Mouse (Mus musculus) left cerebral cortex, adult 18-20 months (tissue): Measurements from ENCODE around the gene Rdh5. TPM values are rescaled to one million over a fixed set of nuclear protein-coding genes. Genes with fewer than 3 reads are reported as not detected.

ENCODE experiments used
- DNase-seq, 2 experiments: peaks; one replicate each; pipeline ENCODE4 v3.0.0; 2021 to 2022; ENCODE audit warnings: low spot score in 2 of 2, mixed read lengths in 1 of 2
- total RNA-seq, 2 experiments: library from RNA; stranded (reverse); gene quantifications; 2 replicates each; pipeline ENCODE4 v1.2.3; 2021

Gene Rdh5
- total RNA-seq, 2 experiments from 2014 or later = 3.6 to 7.6 TPM

- no peak for DNase-seq
These were observed 13.8 kb downstream of the Rdh5 start for GRCm38 (mm10) chr10:128908778-128909448.

GRCm38 (mm10) chr10:128904812-128905211, 17.9 kb downstream of the Rdh5 start:
- no peak for DNase-seq

GRCm38 (mm10) chr10:128902409-128902988, 20.2 kb downstream of the Rdh5 start:
- DNase-seq = no peak

GRCm38 (mm10) chr10:128901409-128901808, 21.3 kb downstream of the Rdh5 start:
- no peak for DNase-seq

- no peak for DNase-seq
These were observed 22.0 kb downstream of the Rdh5 start, which contains the start of gene Cd63 for GRCm38 (mm10) chr10:128900698-128901097. Gene Cd63 (plus strand): TSS chr10:128900989.

- DNase-seq = no peak
These were observed 22.8 kb downstream of the Rdh5 start for GRCm38 (mm10) chr10:128899759-128900490.

GRCm38 (mm10) chr10:128897501-128897900, 25.2 kb downstream of the Rdh5 start:
- DNase-seq = no peak

- DNase-seq = no peak
These were observed 25.9 kb downstream of the Rdh5 start for GRCm38 (mm10) chr10:128896807-128897206.

- DNase-seq = no peak
These were observed 26.6 kb downstream of the Rdh5 start for GRCm38 (mm10) chr10:128895952-128896693.

- DNase-seq = peak; percentile 64 to 80
These were observed 27.3 kb downstream of the Rdh5 start for GRCm38 (mm10) chr10:128895437-128895836.

- DNase-seq = no peak
These were observed 30.4 kb downstream of the Rdh5 start for GRCm38 (mm10) chr10:128892246-128892645.

GRCm38 (mm10) chr10:128891296-128892094, 31.2 kb downstream of the Rdh5 start, which contains the start of gene Gdf11:
Gene Gdf11 (minus strand): TSS chr10:128891718.
- no peak for DNase-seq

GRCm38 (mm10) chr10:128890383-128891295, 32.0 kb downstream of the Rdh5 start:
- DNase-seq = no peak

GRCm38 (mm10) chr10:128889846-128890245, 32.8 kb downstream of the Rdh5 start:
- DNase-seq = no peak

GRCm38 (mm10) chr10:128888941-128889827, 33.5 kb downstream of the Rdh5 start:
- no peak for DNase-seq

GRCm38 (mm10) chr10:128882067-128882466, 40.6 kb downstream of the Rdh5 start:
- DNase-seq = no peak

GRCm38 (mm10) chr10:128878811-128879210, 43.9 kb downstream of the Rdh5 start:
- no peak for DNase-seq

- DNase-seq = no peak
These were observed 44.4 kb downstream of the Rdh5 start for GRCm38 (mm10) chr10:128878291-128878690.
